Comparison of ENCODE assay signal across 17 mouse cellular contexts in genomic region chr17:65628823-65629532, GRCm38 (mm10). TPM values are rescaled to one million over a fixed set of nuclear protein-coding genes. Genes with fewer than 3 reads are reported as not detected.
"Had no signal": no experiment of that assay in that cellular context is flagged by ENCODE, and none has a peak within 500 bp of the region (broad histone marks: within the 10 kb centered on the region; RNA-seq: fewer than 3 reads in every experiment).

No protein-coding gene starts in this region.

RNA-seq across cellular contexts. Expression of gene Txndc2, which starts 13.0 kb away (rescaled TPM):
- polyA plus RNA-seq: limb, embryonic 10.5 days; limb, embryonic 11.5 days; liver, adult 2 months; liver, embryonic 11.5 days; liver, embryonic 12.5 days; liver, embryonic 13.5 days; liver, embryonic 14.5 days; liver, embryonic 15.5 days; liver, embryonic 16.5 days; liver, postnatal 0 days; lung, embryonic 15.5 days; lung, embryonic 16.5 days; midbrain, embryonic 10.5 days; midbrain, embryonic 13.5 days; midbrain, embryonic 16.5 days; midbrain, postnatal 0 days; neural tube, embryonic 13.5 days had no signal
